Mouse (Mus musculus) liver, embryonic 12.5 days (tissue): ENCODE data around the gene Ptprm. TPM values are rescaled to one million over a fixed set of nuclear protein-coding genes. Genes with fewer than 3 reads are reported as not detected.

Experiments
- ATAC-seq: fragments of 200-750 bp; cut with Nextera tagmentation; 2 replicates; pipeline ENCODE4 v1.8.0; 2017; ENCODE audit warnings: moderate number of reproducible peaks, mild to moderate bottlenecking, moderate library complexity
- H3K27ac ChIP-seq: fragments of 300-500 bp; sonication (generic); 2 replicates; pipeline ENCODE4 v1.5.1; 2016; ENCODE audit warnings: mild to moderate bottlenecking
- H3K27me3 ChIP-seq: fragments of 300-500 bp; sonication (generic); replicated peaks from 2 replicates; pipeline ENCODE4 v1.6.1; 2016; ENCODE audit warnings: mild to moderate bottlenecking, moderate library complexity
- H3K36me3 ChIP-seq: fragments of 300-500 bp; sonication (generic); 2 replicates; pipeline ENCODE4 v1.6.1; 2016; ENCODE audit warnings: mild to moderate bottlenecking, moderate library complexity
- H3K4me1 ChIP-seq: fragments of 300-500 bp; sonication (generic); 2 replicates; pipeline ENCODE4 v1.6.1; 2016
- H3K4me2 ChIP-seq: fragments of 300-500 bp; sonication (generic); 2 replicates; pipeline ENCODE4 v1.6.1; 2016; ENCODE audit warnings: mild to moderate bottlenecking, moderate library complexity
- H3K4me3 ChIP-seq: fragments of 300-500 bp; sonication (generic); 2 replicates; pipeline ENCODE4 v1.5.1; 2016; ENCODE audit warnings: mild to moderate bottlenecking, moderate library complexity
- H3K9ac ChIP-seq: fragments of 300-500 bp; sonication (generic); 2 replicates; pipeline ENCODE4 v1.6.1; 2016; ENCODE audit warnings: mild to moderate bottlenecking, moderate library complexity
- H3K9me3 ChIP-seq: fragments of 300-500 bp; sonication (generic); replicated peaks from 2 replicates; pipeline ENCODE4 v1.6.1; 2016; ENCODE audit warnings: mild to moderate bottlenecking, moderate library complexity
- WGBS: fragments of 180-500 bp; shearing (Covaris S2); methylation state at CpG from one replicate; pipeline ENCODE4 v1.1.7; 2016; ENCODE audit not compliant: insufficient replicate concordance; 5-methylcytosine and 5-hydroxymethylcytosine counted together
- polyA plus RNA-seq: library from polyadenylated mRNA; unstranded; fragments of >200 nt; fragmentation: Nextera tagmentation; extraction: Ambion mirVana; gene quantifications from 2 replicates; pipeline ENCODE4 v1.2.1, GENCODE M21; 2016

The Ptprm gene
- polyA plus RNA-seq, 1 experiment from 2014 or later, result 2.5 TPM

DNA sequence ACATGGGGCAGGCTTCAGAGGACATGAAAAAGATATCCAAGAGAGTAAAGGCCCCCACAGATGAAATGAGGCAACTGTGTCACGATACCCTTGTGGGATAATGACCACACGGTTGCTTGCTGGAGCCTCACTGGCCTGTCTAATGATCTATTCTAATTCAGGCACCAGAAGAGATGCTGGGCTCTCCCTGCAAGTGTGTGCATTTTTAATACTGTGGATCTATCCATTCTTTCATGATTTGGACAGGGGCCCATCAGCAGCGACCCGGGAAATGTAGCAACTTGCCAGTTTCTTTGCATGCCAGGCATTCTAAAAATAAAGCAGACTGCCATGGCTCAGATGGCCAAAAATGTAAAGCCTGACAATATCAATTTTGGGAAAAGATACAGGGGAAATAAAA, 280.7 kb downstream of the Ptprm start:
- no peak overlapping the region for H3K4me3 ChIP-seq
- no peak overlapping the region for H3K4me2 ChIP-seq
- H3K27me3 ChIP-seq, result no peaks in the 10 kb centered on the region
- no peaks in the 10 kb centered on the region for H3K4me1 ChIP-seq
- no peaks in the 10 kb centered on the region for H3K9me3 ChIP-seq
- no peak for ATAC-seq
- H3K36me3 ChIP-seq, result no peaks in the 10 kb centered on the region
- H3K9ac ChIP-seq, result no peak overlapping the region
- whole genome bisulfite sequencing, result 61% methylated on average over 4 of the region's 4 CpGs
- no peak overlapping the region for H3K27ac ChIP-seq

DNA sequence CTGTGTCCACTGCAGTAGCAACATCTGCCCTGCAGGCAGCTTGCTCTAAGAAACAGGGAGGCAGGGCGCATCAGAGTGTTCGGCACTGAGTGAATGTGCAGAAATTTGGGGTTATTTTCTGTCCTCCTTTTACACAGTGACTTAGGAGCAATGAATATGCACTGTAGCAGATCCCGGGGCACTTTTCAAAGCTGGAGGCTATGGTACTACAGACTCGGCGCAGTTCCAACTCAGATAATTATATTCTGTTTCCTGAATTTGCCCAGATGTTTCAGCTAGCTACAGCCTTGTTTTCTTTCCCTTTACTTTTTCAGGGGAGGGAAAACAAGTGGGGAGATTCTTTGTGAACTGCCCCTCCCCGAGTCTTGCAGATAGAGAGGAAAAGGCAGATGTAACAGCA, 281.1 kb downstream of the Ptprm start:
- no peak for ATAC-seq
- Histone ChIP-seq H3K27me3 (no peaks in the 10 kb centered on the region), H3K9me3 (no peaks in the 10 kb centered on the region), H3K9ac (no peak overlapping the region), H3K4me3 (no peak overlapping the region), H3K4me2 (no peak overlapping the region), H3K27ac (no peak overlapping the region), H3K4me1 (no peaks in the 10 kb centered on the region), H3K36me3 (no peaks in the 10 kb centered on the region)
- WGBS, result 77% methylated on average over 6 of the region's 6 CpGs

DNA sequence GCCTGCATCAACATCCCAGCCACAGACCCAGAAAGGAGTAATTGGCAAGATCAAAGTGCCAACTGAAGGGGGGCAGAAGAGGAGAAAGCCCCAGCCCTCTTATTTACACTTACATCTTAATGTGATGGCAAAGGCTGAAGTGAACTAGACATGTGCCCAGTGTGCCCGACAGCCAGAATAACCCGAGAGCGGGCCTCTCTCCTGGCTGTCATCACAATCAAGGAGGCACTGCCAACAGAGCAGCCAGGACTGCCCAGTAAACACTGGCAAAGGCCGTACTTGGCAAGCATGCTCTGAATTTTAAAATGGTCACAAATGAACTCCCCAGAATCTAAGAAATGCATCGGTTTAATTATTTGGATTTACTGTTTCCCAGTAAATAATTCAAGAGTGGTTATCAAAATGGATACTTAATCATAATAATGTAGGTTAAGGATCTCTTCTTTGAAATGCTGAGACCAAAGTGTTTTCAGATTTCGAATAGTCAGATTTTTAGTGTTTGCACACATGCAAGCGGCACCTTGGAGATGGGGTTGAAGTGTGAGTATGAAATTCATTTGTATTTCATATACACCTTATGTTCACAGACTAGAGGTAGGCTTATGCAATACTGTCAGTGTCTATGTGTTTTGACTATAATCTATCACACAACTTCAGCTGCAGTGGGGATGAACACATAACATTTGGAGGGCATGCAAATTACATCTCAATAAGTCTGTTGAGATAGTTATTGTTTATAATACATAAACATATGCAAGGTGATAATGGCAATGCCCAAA, 282.8 kb downstream of the Ptprm start:
- Histone ChIP-seq H3K9me3 (no peaks in the 10 kb centered on the region), H3K36me3 (no peaks in the 10 kb centered on the region), H3K27me3 (no peaks in the 10 kb centered on the region), H3K4me2 (no peak overlapping the region), H3K9ac (no peak overlapping the region), H3K4me3 (no peak overlapping the region), H3K4me1 (no peaks in the 10 kb centered on the region), H3K27ac (no peak overlapping the region)
- ATAC-seq, result no peak
- 76% methylated on average over 7 of the region's 7 CpGs for WGBS

DNA sequence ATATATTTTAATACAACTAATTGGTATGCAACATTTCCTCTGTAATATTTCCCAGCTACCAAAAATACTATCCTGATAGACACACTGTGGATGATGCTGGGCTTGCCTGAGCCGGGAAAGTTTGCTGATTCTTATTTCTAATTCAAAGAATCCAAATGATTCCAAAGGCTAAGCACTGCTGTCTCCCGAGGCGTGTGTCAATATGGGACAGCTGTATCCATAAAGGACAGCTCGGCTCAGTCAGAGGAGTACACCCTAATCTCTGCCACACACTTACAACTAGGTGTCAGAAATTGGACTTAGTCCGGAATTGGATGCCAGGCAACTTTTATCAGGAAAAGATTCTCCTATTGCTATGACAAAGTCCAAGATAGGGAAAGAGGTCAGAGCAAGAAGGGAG, 290.6 kb downstream of the Ptprm start:
- no peaks in the 10 kb centered on the region for H3K4me1 ChIP-seq
- no peaks in the 10 kb centered on the region for H3K9me3 ChIP-seq
- no peaks in the 10 kb centered on the region for H3K36me3 ChIP-seq
- H3K27ac ChIP-seq, result no peak overlapping the region
- no peak overlapping the region for H3K9ac ChIP-seq
- no peak overlapping the region for H3K4me3 ChIP-seq
- no peak overlapping the region for H3K4me2 ChIP-seq
- 67% methylated on average over 5 of the region's 5 CpGs for WGBS
- H3K27me3 ChIP-seq, result no peaks in the 10 kb centered on the region
- ATAC-seq, result no peak

DNA sequence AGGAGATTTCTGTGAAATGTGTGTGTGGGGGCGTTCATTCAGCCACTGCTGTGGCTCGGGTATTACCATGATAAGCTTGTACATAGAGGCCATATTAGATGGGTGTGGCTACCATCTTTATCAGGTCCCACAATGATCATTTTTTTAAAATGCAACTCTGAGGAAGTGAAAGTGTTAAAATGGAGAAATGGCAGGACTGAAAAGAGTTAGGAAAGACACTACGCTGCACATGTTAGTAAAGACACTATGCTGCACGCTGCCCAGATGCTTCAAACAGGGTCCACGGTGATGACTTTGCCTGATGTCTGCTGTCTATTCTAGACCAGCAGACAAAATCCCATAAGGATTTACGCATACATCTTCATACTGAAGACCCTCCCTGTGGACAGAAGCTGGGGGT, 298.6 kb downstream of the Ptprm start:
- Histone ChIP-seq H3K4me1 (no peaks in the 10 kb centered on the region), H3K9ac (no peak overlapping the region), H3K9me3 (no peaks in the 10 kb centered on the region), H3K27ac (no peak overlapping the region), H3K27me3 (no peaks in the 10 kb centered on the region), H3K36me3 (no peaks in the 10 kb centered on the region), H3K4me2 (no peak overlapping the region), H3K4me3 (no peak overlapping the region)
- 68% methylated on average over 6 of the region's 6 CpGs for WGBS
- no peak for ATAC-seq

DNA sequence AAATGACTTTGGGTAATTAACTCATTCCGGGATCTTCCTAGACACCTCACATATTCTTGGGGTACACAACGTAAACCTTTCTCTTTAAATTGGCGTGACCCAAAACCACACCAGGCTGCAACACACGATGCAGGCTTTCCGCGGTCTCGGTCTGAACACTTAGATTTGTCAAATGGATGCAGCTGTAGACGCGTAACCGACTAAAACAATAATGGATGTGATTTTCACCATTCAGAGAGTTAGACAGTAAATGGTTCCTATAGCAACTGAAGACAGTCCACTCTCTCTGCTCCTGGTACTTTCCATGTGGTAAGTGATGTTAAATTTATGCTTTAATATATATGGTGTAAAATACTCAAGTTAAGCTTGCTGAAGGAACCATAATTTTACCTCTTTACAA, 300.1 kb downstream of the Ptprm start:
- Histone ChIP-seq H3K27me3 (no peaks in the 10 kb centered on the region), H3K4me2 (no peak overlapping the region), H3K36me3 (no peaks in the 10 kb centered on the region), H3K4me3 (no peak overlapping the region), H3K9me3 (no peaks in the 10 kb centered on the region), H3K4me1 (no peaks in the 10 kb centered on the region), H3K9ac (no peak overlapping the region), H3K27ac (no peak overlapping the region)
- ATAC-seq, result no peak
- WGBS, result 86% methylated on average over 10 of the region's 10 CpGs

DNA sequence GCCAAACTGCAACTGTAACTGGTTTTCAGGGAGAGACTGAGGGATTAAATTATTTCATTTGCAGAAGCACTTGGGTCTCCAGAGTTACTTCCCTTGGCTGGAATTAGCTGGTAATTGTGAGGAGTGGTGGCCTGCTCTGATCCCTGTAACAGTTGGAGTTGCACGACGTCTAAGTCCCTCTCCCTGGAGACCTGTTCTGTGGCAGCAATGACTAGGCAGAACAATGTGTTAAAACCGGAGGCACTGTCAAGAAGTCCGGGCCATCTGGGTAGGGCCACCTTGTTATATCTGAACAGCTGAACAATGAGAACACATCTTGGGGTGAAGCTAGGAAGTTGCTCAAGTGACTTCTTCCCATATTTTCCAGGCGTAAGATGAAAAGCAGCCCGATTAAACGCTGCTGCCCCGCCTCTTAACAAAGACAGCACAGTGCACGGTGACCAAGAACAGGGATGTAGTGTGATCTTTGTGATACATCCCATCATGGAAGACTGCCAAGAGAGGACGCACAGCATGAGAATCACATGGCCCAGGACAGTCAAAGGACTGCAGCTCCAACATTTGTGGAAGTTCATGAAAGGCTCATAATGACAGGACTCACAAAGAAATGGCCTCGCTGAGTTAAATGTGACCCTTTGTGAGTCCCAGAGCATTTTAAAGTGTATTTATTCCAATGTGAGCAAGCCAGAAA, 301.5 kb downstream of the Ptprm start:
- Histone ChIP-seq H3K27me3 (no peaks in the 10 kb centered on the region), H3K4me3 (no peak overlapping the region), H3K4me1 (no peaks in the 10 kb centered on the region), H3K4me2 (no peak overlapping the region), H3K9ac (no peak overlapping the region), H3K9me3 (no peaks in the 10 kb centered on the region), H3K36me3 (no peaks in the 10 kb centered on the region), H3K27ac (no peak overlapping the region)
- WGBS, result 70% methylated on average over 11 of the region's 11 CpGs
- no peak for ATAC-seq

DNA sequence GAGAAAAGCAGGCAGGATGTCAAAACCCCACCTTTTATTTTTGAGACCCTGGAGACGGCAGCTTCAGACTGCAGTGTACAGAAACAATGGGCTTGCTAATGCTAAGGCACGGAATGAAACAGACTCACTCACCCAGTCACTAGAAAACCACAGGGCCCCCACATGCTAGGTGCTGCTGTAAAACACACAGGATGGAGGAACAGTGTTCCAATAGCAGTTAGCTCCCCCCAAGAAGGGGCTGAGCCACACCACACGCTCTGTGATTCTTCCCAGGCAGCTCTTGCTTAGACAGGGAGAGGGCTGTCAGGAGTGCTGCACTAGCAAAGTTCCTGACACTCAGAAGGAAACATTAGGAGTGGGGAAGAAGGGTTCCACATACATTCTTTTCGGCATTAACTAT, 306.6 kb downstream of the Ptprm start:
- H3K36me3 ChIP-seq, result no peaks in the 10 kb centered on the region
- no peak for ATAC-seq
- H3K9me3 ChIP-seq, result no peaks in the 10 kb centered on the region
- WGBS, result 63% methylated on average over 4 of the region's 4 CpGs
- H3K27me3 ChIP-seq, result no peaks in the 10 kb centered on the region
- H3K9ac ChIP-seq, result no peak overlapping the region
- no peak overlapping the region for H3K4me3 ChIP-seq
- no peak overlapping the region for H3K27ac ChIP-seq
- H3K4me1 ChIP-seq, result no peaks in the 10 kb centered on the region
- H3K4me2 ChIP-seq, result no peak overlapping the region

DNA sequence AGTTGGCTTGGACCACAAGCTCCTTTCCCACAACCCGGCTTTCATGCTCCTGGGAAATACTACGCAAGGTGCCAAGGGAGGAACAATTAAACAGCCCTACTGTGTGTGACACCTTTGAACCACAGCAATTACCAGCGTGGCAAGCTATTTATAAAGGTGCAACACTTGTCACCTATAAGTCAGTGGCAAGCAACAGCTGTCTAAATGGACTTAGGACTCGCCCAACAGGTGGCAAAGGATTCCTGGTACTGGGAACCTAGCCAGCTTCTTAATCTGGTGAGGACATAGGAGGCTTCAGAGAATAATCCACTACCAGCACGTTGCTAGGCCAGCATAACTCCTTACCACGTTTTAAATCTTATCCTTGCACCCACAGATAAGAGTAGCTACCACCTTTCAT, 315.7 kb downstream of the Ptprm start:
- no peak for ATAC-seq
- Histone ChIP-seq H3K36me3 (no peaks in the 10 kb centered on the region), H3K4me1 (no peaks in the 10 kb centered on the region), H3K9me3 (no peaks in the 10 kb centered on the region), H3K9ac (no peak overlapping the region), H3K4me3 (no peak overlapping the region), H3K27ac (no peak overlapping the region), H3K4me2 (no peak overlapping the region), H3K27me3 (no peaks in the 10 kb centered on the region)
- 62% methylated on average over 6 of the region's 6 CpGs for WGBS

DNA sequence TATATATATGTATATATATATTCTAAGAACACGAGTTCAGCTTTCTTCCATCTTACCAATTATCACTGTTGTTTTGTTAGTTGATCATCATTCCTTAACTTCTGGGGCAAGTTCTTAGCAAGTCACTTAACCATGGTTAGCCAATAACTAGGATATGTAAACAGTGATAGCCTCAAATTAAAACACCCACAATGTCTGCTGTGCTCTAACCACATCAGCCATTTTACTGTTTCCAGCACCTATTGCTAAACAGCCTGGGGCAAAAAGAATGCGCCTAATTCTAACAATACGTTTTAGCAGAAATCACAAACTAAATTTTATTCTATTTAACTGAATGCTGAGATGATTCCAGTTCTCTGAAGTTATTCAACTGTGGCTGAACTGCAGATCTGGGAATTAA, 320.7 kb downstream of the Ptprm start:
- Histone ChIP-seq H3K4me2 (no peak overlapping the region), H3K4me1 (no peaks in the 10 kb centered on the region), H3K27ac (no peak overlapping the region), H3K36me3 (no peaks in the 10 kb centered on the region), H3K4me3 (no peak overlapping the region), H3K9me3 (no peaks in the 10 kb centered on the region), H3K9ac (no peak overlapping the region), H3K27me3 (no peaks in the 10 kb centered on the region)
- WGBS, result 80% methylated on average over 3 of the region's 3 CpGs
- no peak for ATAC-seq

DNA sequence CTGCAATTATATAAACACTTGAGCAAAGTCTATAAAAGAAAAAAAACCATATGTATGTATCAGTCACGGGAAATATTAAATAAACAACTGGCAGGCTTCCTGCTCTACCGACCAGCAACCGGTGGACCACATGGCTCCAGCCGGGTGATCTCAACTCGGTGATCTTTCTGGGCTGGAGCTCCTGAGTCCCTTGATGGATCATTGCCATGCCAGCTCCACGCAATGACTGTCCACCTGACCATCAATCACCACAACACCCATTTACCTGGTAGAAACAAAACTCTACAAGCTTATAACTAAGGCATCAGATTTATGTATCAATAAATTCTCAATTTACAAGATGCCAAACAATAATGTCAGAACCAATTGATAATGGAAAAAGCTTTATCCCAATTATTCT, 322.2 kb downstream of the Ptprm start:
- no peak for ATAC-seq
- no peak overlapping the region for H3K4me3 ChIP-seq
- WGBS, result 80% methylated on average over 6 of the region's 6 CpGs

DNA sequence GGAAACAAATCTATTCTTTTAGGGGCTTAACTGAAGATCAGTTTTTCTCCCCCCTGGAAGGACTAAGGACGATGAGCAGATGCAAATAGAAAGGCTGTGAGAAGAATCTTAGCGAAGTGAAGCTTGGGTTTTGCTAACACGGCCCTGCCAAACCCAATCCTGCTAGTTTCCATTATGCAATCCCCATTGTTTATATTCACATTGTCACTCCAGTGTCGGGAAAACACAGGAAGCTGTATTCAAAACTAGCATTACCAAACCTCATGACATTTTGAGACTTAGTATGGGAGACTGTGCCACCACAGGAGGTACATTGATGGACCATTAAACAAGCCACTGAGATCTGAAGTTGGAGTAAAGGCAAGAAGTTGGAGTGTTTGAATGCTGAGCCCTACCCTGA, 322.9 kb downstream of the Ptprm start:
- Histone ChIP-seq H3K4me1 (no peaks in the 10 kb centered on the region), H3K4me2 (no peak overlapping the region), H3K9me3 (no peaks in the 10 kb centered on the region), H3K4me3 (no peak overlapping the region), H3K27me3 (no peaks in the 10 kb centered on the region), H3K27ac (no peak overlapping the region), H3K9ac (no peak overlapping the region), H3K36me3 (no peaks in the 10 kb centered on the region)
- ATAC-seq, result no peak
- 59% methylated on average over 4 of the region's 4 CpGs for WGBS

More for the DNA sequence above, 322.2 kb downstream of the Ptprm start:
- Histone ChIP-seq H3K9ac (no peak overlapping the region), H3K36me3 (no peaks in the 10 kb centered on the region), H3K27me3 (no peaks in the 10 kb centered on the region), H3K4me2 (no peak overlapping the region), H3K9me3 (no peaks in the 10 kb centered on the region), H3K27ac (no peak overlapping the region), H3K4me1 (no peaks in the 10 kb centered on the region)
